In the genomic region with DNA sequence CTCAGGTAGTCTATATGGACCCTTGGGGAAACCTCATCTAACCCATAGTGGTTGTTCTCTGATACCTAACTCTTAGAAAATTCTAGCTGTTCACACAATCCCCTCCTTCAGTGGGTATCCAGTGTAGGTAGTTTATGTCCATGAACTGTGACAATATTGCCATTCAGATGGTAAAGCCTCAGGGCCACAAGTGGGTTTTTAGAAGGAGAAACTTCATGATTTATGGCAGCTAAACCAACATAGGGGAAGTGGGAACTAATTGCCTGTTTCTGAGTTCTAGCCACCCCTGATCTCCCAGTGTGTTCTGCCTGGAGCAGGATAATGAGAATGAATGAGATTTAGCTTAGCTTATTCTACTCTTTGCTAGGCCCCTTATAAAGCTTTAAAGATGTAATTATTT, we compare ENCODE assay signal across 12 mouse cellular contexts.
"Had no signal": no experiment of that assay in that cellular context is flagged by ENCODE, and none has a peak within 500 bp of the region (broad histone marks: within the 10 kb centered on the region; RNA-seq: fewer than 3 reads in every experiment).

No protein-coding gene starts in this region.

- DNase-seq: retina, postnatal 1 day; right cerebral cortex, adult 18-20 months; right cerebral cortex, postnatal 14 days; right cerebral cortex, postnatal 25 days; right cerebral cortex, postnatal 4 days; spleen, adult 18-20 months; thymus, adult 18-20 months; thymus, adult 2 months; thymus, postnatal 14 days; thymus, postnatal 25 days; thymus, postnatal 36 days; thymus, postnatal 4 days had no signal
